Mouse (Mus musculus): Measurements from ENCODE around the gene Cd38. TPM values are rescaled to one million over a fixed set of nuclear protein-coding genes. Genes with fewer than 3 reads are reported as not detected.

The Cd38 gene
- total RNA-seq, 1 experiment from 2014 or later: 1.2 TPM

GRCm38 (mm10) chr5:43853096-43853867 lies 15.1 kb upstream of the Cd38 start:
- peak; percentile 30 to 44; a peak in 3 of 4 replicates for ATAC-seq (replicated peaks in 1 of 2; ENCODE audit: insufficient read depth in 1 of 2, low FRiP score in 2 of 2, low TSS enrichment in 1 of 2, low read depth in 1 of 2, poor library complexity in 2 of 2, severe bottlenecking in 2 of 2)

GRCm38 (mm10) chr5:43853868-43854488 lies 14.4 kb upstream of the Cd38 start:
- peak in 1 of 2 experiments; percentile 28; a peak in 2 of 4 replicates for ATAC-seq (replicated peaks in 1 of 2; ENCODE audit: insufficient read depth in 1 of 2, low FRiP score in 2 of 2, low TSS enrichment in 1 of 2, low read depth in 1 of 2, poor library complexity in 2 of 2, severe bottlenecking in 2 of 2)

- peak; percentile 90 to 95 for ATAC-seq (replicated peaks in 1 of 2; ENCODE audit: insufficient read depth in 1 of 2, low FRiP score in 2 of 2, low TSS enrichment in 1 of 2, low read depth in 1 of 2, poor library complexity in 2 of 2, severe bottlenecking in 2 of 2)
Measured at GRCm38 (mm10) chr5:43855769-43856168, 12.6 kb upstream of the Cd38 start.

- no peak for ATAC-seq (replicated peaks in 1 of 2; ENCODE audit: insufficient read depth in 1 of 2, low FRiP score in 2 of 2, low TSS enrichment in 1 of 2, low read depth in 1 of 2, poor library complexity in 2 of 2, severe bottlenecking in 2 of 2)
Measured at GRCm38 (mm10) chr5:43859663-43860062, 8.7 kb upstream of the Cd38 start.

GRCm38 (mm10) chr5:43860096-43860495 lies 8.3 kb upstream of the Cd38 start:
- ATAC-seq (replicated peaks in 1 of 2; ENCODE audit: insufficient read depth in 1 of 2, low FRiP score in 2 of 2, low TSS enrichment in 1 of 2, low read depth in 1 of 2, poor library complexity in 2 of 2, severe bottlenecking in 2 of 2): no peak

- ATAC-seq (replicated peaks in 1 of 2; ENCODE audit: insufficient read depth in 1 of 2, low FRiP score in 2 of 2, low TSS enrichment in 1 of 2, low read depth in 1 of 2, poor library complexity in 2 of 2, severe bottlenecking in 2 of 2): no peak; a peak in 1 of 4 replicates
Measured at GRCm38 (mm10) chr5:43860670-43861431, 7.5 kb upstream of the Cd38 start.

- ATAC-seq (replicated peaks in 1 of 2; ENCODE audit: insufficient read depth in 1 of 2, low FRiP score in 2 of 2, low TSS enrichment in 1 of 2, low read depth in 1 of 2, poor library complexity in 2 of 2, severe bottlenecking in 2 of 2): no peak
Measured at GRCm38 (mm10) chr5:43863642-43864041, 4.7 kb upstream of the Cd38 start.

GRCm38 (mm10) chr5:43865316-43865715 lies 3.0 kb upstream of the Cd38 start:
- no peak for ATAC-seq (replicated peaks in 1 of 2; ENCODE audit: insufficient read depth in 1 of 2, low FRiP score in 2 of 2, low TSS enrichment in 1 of 2, low read depth in 1 of 2, poor library complexity in 2 of 2, severe bottlenecking in 2 of 2)

GRCm38 (mm10) chr5:43868711-43869600 lies 603 bp downstream of the Cd38 start:
- ATAC-seq (replicated peaks in 1 of 2; ENCODE audit: insufficient read depth in 1 of 2, low FRiP score in 2 of 2, low TSS enrichment in 1 of 2, low read depth in 1 of 2, poor library complexity in 2 of 2, severe bottlenecking in 2 of 2): peak; percentile 44 to 67

GRCm38 (mm10) chr5:43871845-43872244 lies 3.5 kb downstream of the Cd38 start:
- peak in 1 of 2 experiments; percentile 34; a peak in 1 of 4 replicates for ATAC-seq (replicated peaks in 1 of 2; ENCODE audit: insufficient read depth in 1 of 2, low FRiP score in 2 of 2, low TSS enrichment in 1 of 2, low read depth in 1 of 2, poor library complexity in 2 of 2, severe bottlenecking in 2 of 2)

GRCm38 (mm10) chr5:43872652-43873051 lies 4.3 kb downstream of the Cd38 start:
- ATAC-seq (replicated peaks in 1 of 2; ENCODE audit: insufficient read depth in 1 of 2, low FRiP score in 2 of 2, low TSS enrichment in 1 of 2, low read depth in 1 of 2, poor library complexity in 2 of 2, severe bottlenecking in 2 of 2): no peak; a peak in 1 of 4 replicates

GRCm38 (mm10) chr5:43882034-43882433 lies 13.7 kb downstream of the Cd38 start:
- ATAC-seq (replicated peaks in 1 of 2; ENCODE audit: insufficient read depth in 1 of 2, low FRiP score in 2 of 2, low TSS enrichment in 1 of 2, low read depth in 1 of 2, poor library complexity in 2 of 2, severe bottlenecking in 2 of 2): peak; percentile 56 to 62

- ATAC-seq (replicated peaks in 1 of 2; ENCODE audit: insufficient read depth in 1 of 2, low FRiP score in 2 of 2, low TSS enrichment in 1 of 2, low read depth in 1 of 2, poor library complexity in 2 of 2, severe bottlenecking in 2 of 2): peak; percentile 58 to 71; a peak in 3 of 4 replicates
Measured at GRCm38 (mm10) chr5:43885060-43885820, 16.9 kb downstream of the Cd38 start.

- peak; percentile 72 to 81 for ATAC-seq (replicated peaks in 1 of 2; ENCODE audit: insufficient read depth in 1 of 2, low FRiP score in 2 of 2, low TSS enrichment in 1 of 2, low read depth in 1 of 2, poor library complexity in 2 of 2, severe bottlenecking in 2 of 2)
Measured at GRCm38 (mm10) chr5:43892386-43892785, 24.0 kb downstream of the Cd38 start.

GRCm38 (mm10) chr5:43894113-43894512 lies 25.8 kb downstream of the Cd38 start:
- peak in 1 of 2 experiments; percentile 71; a peak in 3 of 4 replicates for ATAC-seq (replicated peaks in 1 of 2; ENCODE audit: insufficient read depth in 1 of 2, low FRiP score in 2 of 2, low TSS enrichment in 1 of 2, low read depth in 1 of 2, poor library complexity in 2 of 2, severe bottlenecking in 2 of 2)

- no peak for ATAC-seq (replicated peaks in 1 of 2; ENCODE audit: insufficient read depth in 1 of 2, low FRiP score in 2 of 2, low TSS enrichment in 1 of 2, low read depth in 1 of 2, poor library complexity in 2 of 2, severe bottlenecking in 2 of 2)
Measured at GRCm38 (mm10) chr5:43895931-43896330, 27.6 kb downstream of the Cd38 start.
